Mouse (Mus musculus): ENCODE results near the gene Olfr441. TPM values are rescaled to one million over a fixed set of nuclear protein-coding genes. Genes with fewer than 3 reads are reported as not detected.

Olfr441 gene
- polyA plus RNA-seq (2014; fragmentation: Illumina TruSeq; extraction: RNeasy Lipid Tissue Mini Kit (QIAGEN cat#74804); ENCODE audit: low read depth, low replicate concordance), result not detected

DNA sequence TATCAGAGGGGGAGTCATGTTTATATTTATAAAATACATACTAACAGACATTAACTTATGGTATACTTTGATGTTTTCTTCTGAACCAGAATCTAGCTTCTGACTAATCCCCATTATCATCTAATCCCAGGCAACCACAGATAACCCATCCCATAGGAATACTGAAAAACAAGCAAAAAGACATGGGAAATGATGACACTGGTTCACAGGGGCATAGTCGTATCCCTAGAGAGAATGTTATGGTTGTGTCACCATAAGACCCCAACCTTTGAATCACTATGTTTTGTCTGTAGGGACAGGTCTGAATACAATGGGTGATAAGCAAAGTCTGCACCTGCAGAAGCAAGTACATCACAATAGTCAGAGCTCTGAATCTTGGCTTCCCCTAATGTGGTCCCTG lies at the start of gene Olfr441:
Olfr441 (plus strand) TSS at position 301 of the 400 bp plus-strand sequence.

DNA sequence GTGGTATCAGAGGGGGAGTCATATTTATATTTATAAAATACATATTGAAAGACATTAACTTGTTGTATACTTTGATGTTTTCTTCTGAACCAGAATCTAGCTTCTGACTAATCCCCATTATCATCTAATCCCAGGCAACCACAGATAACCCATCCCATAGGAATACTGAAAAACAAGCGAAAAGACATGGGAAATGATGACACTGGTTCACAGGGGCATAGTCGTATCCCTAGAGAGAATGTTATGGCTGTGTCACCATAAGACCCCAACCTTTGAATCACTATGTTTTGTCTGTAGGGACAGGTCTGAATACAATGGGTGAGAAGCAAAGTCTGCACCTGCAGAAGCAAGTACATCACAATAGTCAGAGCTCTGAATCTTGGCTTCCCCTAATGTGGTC lies 40.1 kb downstream of the Olfr441 start, which contains the start of gene Olfr237-ps1:
Olfr237-ps1 (plus strand) TSS at position 301 of the 400 bp plus-strand sequence.

DNA sequence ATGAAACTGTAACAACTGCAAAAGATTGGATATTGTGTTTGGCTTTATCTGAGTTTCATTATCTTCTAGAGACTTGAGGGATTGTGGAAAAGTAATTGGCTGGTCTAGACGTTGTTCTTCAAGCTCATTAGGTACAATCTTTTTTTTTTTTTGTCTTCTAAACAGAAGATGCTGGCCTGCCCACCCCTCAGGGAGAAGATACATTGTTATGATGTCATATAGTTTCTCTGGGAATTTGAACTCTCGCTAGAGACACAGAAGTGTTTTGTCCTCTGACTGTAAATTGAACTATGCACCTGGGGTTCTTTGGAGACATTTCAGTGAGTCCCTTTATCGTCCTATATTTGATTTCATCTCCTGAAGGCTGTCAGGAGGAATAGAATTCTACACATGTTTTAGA lies 56.8 kb downstream of the Olfr441 start, which contains the start of gene Olfr437:
Olfr437 (plus strand) TSS at position 301 of the 400 bp plus-strand sequence.

Other genes starting within 250 kb of the Olfr441 start
- not detected for gene Olfr448, start 215.9 kb upstream of the Olfr441 start, polyA plus RNA-seq (2014; fragmentation: Illumina TruSeq; extraction: RNeasy Lipid Tissue Mini Kit (QIAGEN cat#74804); ENCODE audit: low read depth, low replicate concordance)
- gene Olfr447, start 197.5 kb upstream of the Olfr441 start, polyA plus RNA-seq (2014; fragmentation: Illumina TruSeq; extraction: RNeasy Lipid Tissue Mini Kit (QIAGEN cat#74804); ENCODE audit: low read depth, low replicate concordance), result not detected
- gene Olfr446, start 185.0 kb upstream of the Olfr441 start, polyA plus RNA-seq (2014; fragmentation: Illumina TruSeq; extraction: RNeasy Lipid Tissue Mini Kit (QIAGEN cat#74804); ENCODE audit: low read depth, low replicate concordance), result not detected
- not detected for gene Olfr444, start 157.3 kb upstream of the Olfr441 start, polyA plus RNA-seq (2014; fragmentation: Illumina TruSeq; extraction: RNeasy Lipid Tissue Mini Kit (QIAGEN cat#74804); ENCODE audit: low read depth, low replicate concordance)
- gene Olfr237-ps1, start 40.2 kb downstream of the Olfr441 start, polyA plus RNA-seq (2014; fragmentation: Illumina TruSeq; extraction: RNeasy Lipid Tissue Mini Kit (QIAGEN cat#74804); ENCODE audit: low read depth, low replicate concordance), result not detected
- gene Olfr437, start 56.9 kb downstream of the Olfr441 start, polyA plus RNA-seq (2014; fragmentation: Illumina TruSeq; extraction: RNeasy Lipid Tissue Mini Kit (QIAGEN cat#74804); ENCODE audit: low read depth, low replicate concordance), result not detected
- not detected for gene Olfr13, start 65.8 kb downstream of the Olfr441 start, polyA plus RNA-seq (2014; fragmentation: Illumina TruSeq; extraction: RNeasy Lipid Tissue Mini Kit (QIAGEN cat#74804); ENCODE audit: low read depth, low replicate concordance)
- not detected for gene Olfr435, start 90.8 kb downstream of the Olfr441 start, polyA plus RNA-seq (2014; fragmentation: Illumina TruSeq; extraction: RNeasy Lipid Tissue Mini Kit (QIAGEN cat#74804); ENCODE audit: low read depth, low replicate concordance)
- gene Olfr434, start 106.7 kb downstream of the Olfr441 start, polyA plus RNA-seq (2014; fragmentation: Illumina TruSeq; extraction: RNeasy Lipid Tissue Mini Kit (QIAGEN cat#74804); ENCODE audit: low read depth, low replicate concordance), result not detected
- gene Olfr47, start 125.2 kb downstream of the Olfr441 start, polyA plus RNA-seq (2014; fragmentation: Illumina TruSeq; extraction: RNeasy Lipid Tissue Mini Kit (QIAGEN cat#74804); ENCODE audit: low read depth, low replicate concordance), result not detected
- 32.8 TPM for gene Arhgef5, start 159.2 kb downstream of the Olfr441 start, polyA plus RNA-seq (2014; fragmentation: Illumina TruSeq; extraction: RNeasy Lipid Tissue Mini Kit (QIAGEN cat#74804); ENCODE audit: low read depth, low replicate concordance)
- 0.45 TPM for gene Nobox, start 203.2 kb downstream of the Olfr441 start, polyA plus RNA-seq (2014; fragmentation: Illumina TruSeq; extraction: RNeasy Lipid Tissue Mini Kit (QIAGEN cat#74804); ENCODE audit: low read depth, low replicate concordance)